In the genomic region with DNA sequence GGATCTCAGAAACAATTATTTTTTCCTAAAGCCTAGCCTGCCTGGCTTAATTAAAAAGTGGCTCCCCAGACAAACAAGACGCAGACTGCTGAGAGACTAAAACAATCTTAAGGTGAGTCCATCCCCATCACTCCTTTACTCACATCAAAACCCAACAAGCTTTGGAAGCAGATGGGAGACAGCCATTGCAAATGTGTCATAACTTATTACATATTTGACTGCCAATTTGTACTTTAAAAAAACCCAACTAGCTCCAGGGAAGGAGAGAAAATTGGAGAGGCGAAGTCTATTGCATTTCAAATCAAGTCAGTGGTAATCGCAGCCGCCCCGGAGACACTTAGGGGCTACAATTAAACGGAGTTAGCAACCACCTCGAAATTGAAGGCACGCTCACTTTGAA, we compare ENCODE assay signal across 19 mouse cellular contexts.
"Had no signal": no experiment of that assay in that cellular context is flagged by ENCODE, and none has a peak within 500 bp of the region (broad histone marks: within the 10 kb centered on the region; RNA-seq: fewer than 3 reads in every experiment).

No protein-coding gene starts in this region.

- H3K4me3 ChIP-seq: intestine, embryonic 15.5 days; kidney, embryonic 15.5 days; left cerebral cortex, adult 2 months; liver, embryonic 13.5 days; midbrain, embryonic 12.5 days; neural tube, embryonic 12.5 days; neural tube, embryonic 15.5 days; stomach, embryonic 15.5 days had no signal

- H3K4me2 ChIP-seq: intestine, embryonic 15.5 days; kidney, embryonic 15.5 days; liver, embryonic 13.5 days; midbrain, embryonic 12.5 days; neural tube, embryonic 12.5 days; neural tube, embryonic 15.5 days; stomach, embryonic 15.5 days had no signal

- ATAC-seq: intestine, embryonic 15.5 days had no signal

- H3K27ac ChIP-seq: intestine, embryonic 15.5 days; kidney, embryonic 15.5 days; left cerebral cortex, adult 2 months; liver, embryonic 13.5 days; midbrain, embryonic 12.5 days; neural tube, embryonic 12.5 days; neural tube, embryonic 15.5 days; stomach, embryonic 15.5 days had no signal

- H3K36me3 ChIP-seq: intestine, embryonic 15.5 days; kidney, embryonic 15.5 days; liver, embryonic 13.5 days; midbrain, embryonic 12.5 days; neural tube, embryonic 12.5 days; neural tube, embryonic 15.5 days; stomach, embryonic 15.5 days had no signal

- H3K9me3 ChIP-seq: intestine, embryonic 15.5 days; kidney, embryonic 15.5 days; liver, embryonic 13.5 days; midbrain, embryonic 12.5 days; neural tube, embryonic 12.5 days; neural tube, embryonic 15.5 days; stomach, embryonic 15.5 days had no signal

- DNase-seq: kidney, adult 11 months; kidney, adult 8-10 months; kidney, postnatal 10 days; kidney, postnatal 36 days; liver, embryonic 13.5 days; lung, adult 2 months; lung, postnatal 14 days; lung, postnatal 4 days; right cerebral cortex, adult 18-20 months; right cerebral cortex, postnatal 14 days; right cerebral cortex, postnatal 4 days; thymus, postnatal 25 days had no signal

- H3K9ac ChIP-seq: intestine, embryonic 15.5 days; kidney, embryonic 15.5 days; liver, embryonic 13.5 days; midbrain, embryonic 12.5 days; neural tube, embryonic 12.5 days; neural tube, embryonic 15.5 days; stomach, embryonic 15.5 days had no signal

- H3K4me1 ChIP-seq: intestine, embryonic 15.5 days; kidney, embryonic 15.5 days; liver, embryonic 13.5 days; midbrain, embryonic 12.5 days; stomach, embryonic 15.5 days had no signal

- H3K27me3 ChIP-seq: intestine, embryonic 15.5 days; kidney, embryonic 15.5 days; liver, embryonic 13.5 days; midbrain, embryonic 12.5 days; neural tube, embryonic 12.5 days; neural tube, embryonic 15.5 days; stomach, embryonic 15.5 days had no signal
